Mouse (Mus musculus) left cerebral cortex, postnatal 36 days (tissue): ENCODE results near the gene Atp5l. TPM values are rescaled to one million over a fixed set of nuclear protein-coding genes. Genes with fewer than 3 reads are reported as not detected.

Experiments used
- DNase-seq, 2 experiments: peaks; one replicate each; pipeline ENCODE4 v3.0.0; 2021 to 2022; ENCODE audit warnings: low spot score in 2 of 2, mixed read lengths in 1 of 2
- intact Hi-C: fragments of 180-260 bp; cut with DNase I; formaldehyde crosslinking; loops from one replicate; pipeline ENCODE4 v1.15.1; 2025
- total RNA-seq, 2 experiments: library from RNA; stranded (reverse); gene quantifications; 2 replicates each; pipeline ENCODE4 v1.2.3; 2021

The Atp5l gene
- total RNA-seq, 2 experiments from 2014 or later, result 303 to 311 TPM

DNA sequence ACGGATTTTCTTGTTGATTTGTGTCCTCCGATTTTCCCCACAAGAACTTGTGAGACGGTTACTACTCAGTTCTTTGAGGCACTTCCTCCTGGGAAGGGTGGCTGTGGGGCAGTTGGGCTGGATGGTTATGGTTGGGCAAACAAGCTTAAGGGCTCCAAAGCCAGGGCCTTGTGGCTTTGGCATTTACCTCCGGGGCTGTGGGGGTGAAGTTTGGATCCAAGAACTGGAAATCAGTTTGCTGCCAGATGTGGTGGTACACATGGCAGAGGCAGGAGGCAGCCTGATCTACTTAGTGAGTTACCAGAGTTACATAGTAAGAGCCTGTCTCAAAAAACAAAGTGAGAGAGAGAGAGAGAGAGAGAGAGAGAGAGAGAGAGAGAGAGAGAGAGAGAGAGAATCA is 16.7 kb downstream of the Atp5l start:
- no peak for DNase-seq
- intact Hi-C loops, result no loop called here

- intact Hi-C loops, result no loop called here
- DNase-seq, result no peak
These were observed 20.1 kb downstream of the Atp5l start for GRCm38 (mm10) chr9:44900402-44900801.

DNA sequence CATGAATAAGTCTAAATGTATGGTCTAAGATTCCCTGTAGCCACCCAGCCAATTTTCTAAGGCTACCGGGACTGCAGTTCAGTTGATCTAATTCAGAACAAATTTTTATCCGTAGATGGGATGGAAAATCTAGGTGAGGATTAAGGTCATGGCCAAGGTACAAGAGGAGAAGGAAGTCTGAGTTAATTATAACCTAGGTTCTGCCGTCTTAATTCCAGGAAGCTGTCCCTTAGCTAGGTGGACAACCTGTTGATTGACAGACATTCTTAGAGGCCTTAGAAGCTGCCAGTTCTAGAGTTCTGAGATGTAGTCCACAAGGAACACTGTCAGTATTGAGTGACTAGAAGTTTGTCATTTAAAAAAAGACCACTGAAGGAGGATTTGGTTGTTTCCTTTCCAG is 20.8 kb downstream of the Atp5l start:
- intact Hi-C loops, result no loop called here
- DNase-seq, result no peak

DNA sequence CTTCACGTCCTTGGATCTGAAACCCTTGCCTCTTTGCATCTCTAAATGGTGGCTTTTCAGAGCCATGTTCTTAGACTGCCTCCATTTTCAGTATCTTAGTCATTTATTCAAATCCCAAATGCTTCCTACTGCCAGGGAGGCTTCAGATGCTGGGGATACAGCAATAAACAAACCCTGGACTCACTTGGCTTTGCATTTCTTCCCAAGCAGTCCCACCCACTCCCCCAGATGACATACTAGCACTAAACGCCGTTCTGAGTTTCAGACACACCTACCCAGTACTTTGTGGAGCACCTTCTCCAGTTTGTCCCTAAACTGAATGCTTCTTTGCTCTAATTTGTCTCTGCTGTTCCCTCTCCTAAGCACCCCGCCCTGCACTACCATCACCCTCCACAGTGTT is 23.5 kb downstream of the Atp5l start:
- peak in 1 of 2 experiments; percentile 31 for DNase-seq
- intact Hi-C loops, result no loop called here

- intact Hi-C loops, result no loop called here
- no peak for DNase-seq
These were observed 27.9 kb downstream of the Atp5l start for GRCm38 (mm10) chr9:44892664-44893063.

DNA sequence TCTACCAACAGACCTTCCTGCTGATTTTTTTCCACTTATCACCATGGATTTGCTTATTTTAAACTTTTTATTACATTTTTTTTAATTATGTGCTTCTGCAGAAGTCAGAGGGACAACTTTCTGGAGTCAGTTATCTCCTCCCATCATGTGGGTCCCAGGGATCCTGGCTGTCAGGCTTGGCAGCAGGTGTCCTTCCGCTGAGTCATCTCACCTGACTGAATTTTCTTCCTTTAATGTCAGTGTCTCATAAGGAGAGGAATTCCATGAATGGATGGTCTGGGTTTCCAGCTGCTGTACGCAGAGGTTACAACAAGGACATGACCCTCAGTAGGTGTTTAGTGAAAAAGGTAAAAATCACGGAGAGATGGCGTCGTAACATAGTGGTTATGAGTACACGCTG is 29.3 kb downstream of the Atp5l start:
- intact Hi-C loops, result no loop called here
- DNase-seq, result no peak

- intact Hi-C loops, result no loop called here
- DNase-seq, result no peak
These were observed 30.4 kb downstream of the Atp5l start for GRCm38 (mm10) chr9:44890122-44890521.

- no peak for DNase-seq
These were observed 32.4 kb downstream of the Atp5l start for GRCm38 (mm10) chr9:44888114-44888624.

DNA sequence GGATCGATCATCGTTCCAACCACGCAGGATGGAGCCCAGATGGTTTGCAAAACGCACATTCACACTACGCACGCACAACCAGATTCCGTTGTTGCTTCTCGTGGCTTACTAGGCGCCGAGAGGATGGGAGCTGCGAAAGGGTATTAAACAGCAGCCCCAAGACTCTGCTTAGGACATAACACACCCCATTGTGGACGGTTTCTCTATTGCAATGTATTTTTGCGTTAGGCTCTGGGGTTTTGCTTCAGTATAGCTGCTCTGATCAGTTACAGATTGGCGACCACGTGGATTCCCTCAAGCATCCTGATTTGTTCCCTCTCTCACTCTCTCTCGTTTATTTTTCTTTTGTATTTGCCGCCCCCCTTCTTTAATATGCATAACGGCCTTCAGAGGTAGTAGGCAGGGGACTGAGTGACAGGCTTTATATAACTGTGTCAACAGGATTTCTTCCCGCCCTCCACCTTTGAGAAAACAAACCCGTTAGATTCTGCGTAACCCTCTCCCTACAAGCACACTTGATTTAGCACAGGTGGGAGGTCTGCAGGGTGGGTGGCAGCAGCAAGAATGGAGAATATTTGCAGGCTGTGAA is 37.5 kb downstream of the Atp5l start:
- peak; percentile 55 to 63 for DNase-seq
- intact Hi-C loops, result loop anchor here (1.0 to 5.0 kb wide), 2 partner anchors 22 to 46 kb away; no protein-coding TSS in a partner anchor

More at GRCm38 (mm10) chr9:44888114-44888624, 32.4 kb downstream of the Atp5l start:
- intact Hi-C loops, result no loop called here

- peak; percentile 41 to 65 for DNase-seq
- intact Hi-C loops, result loop anchor here (5.0 kb wide), 1 partner anchor 45 kb away; no protein-coding TSS in a partner anchor
These were observed 38.0 kb downstream of the Atp5l start for GRCm38 (mm10) chr9:44882436-44882980.

DNA sequence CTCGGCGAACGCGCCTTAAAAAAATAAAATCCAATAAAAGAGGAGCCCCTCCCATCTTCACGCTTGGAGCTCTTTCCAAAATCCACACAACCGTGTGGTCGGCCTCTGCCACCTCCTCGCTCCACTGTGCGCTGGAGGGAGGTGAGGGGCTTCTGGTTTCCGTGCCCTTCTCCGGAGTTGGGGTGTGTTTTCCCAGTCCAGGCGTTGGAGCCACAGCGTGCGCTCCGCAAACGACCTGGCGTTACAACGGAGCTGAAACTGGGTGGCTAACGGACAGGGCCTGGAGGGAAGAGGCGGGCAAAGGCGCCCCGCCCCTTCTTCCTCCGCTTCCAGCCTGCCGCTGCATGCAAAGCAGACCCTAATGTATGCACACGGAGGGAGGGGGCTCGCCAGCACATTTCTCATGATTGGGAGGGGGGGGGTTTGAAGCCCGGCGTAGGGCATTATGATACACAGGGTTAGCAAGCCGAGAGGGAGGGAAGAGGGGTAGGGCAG is 38.6 kb downstream of the Atp5l start:
- peak; percentile 66 to 67 for DNase-seq
- intact Hi-C loops, result loop anchor here (2.0 to 5.0 kb wide), 2 partner anchors 39 to 45 kb away; partner anchors contain the start of gene Atp5l

DNA sequence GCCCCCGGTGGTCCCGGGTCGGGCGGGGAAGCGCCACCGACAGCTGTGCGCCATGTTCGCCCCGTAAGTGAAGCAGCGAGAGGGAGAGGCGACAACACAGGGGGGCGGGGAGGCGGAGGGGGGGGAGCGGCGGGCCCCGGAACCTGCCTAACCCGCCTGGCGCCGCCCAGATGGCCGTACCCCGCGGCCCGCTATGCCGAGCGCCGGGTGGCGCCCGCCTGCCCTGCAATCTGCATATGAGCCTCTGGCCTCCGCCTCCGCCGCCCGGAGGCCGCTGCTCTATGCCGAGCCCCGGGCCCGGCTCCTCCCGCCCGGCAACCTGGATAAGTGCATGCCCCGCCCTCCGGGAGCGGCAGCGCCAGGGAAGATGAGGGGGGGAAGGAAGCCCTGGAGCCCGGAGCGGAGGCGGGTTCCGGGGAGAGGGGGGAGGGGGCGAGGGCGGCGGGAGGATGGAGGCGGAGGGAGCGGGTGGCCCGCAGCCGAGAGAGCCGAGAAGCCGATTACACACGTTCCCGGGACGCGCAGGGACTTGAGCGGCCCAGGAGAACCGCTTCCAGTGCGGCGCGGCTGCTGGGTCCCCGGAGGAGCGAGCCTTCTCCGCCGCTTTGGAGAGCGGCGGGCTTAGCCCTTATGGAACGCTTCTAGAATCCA is 39.2 kb downstream of the Atp5l start, which contains the start of gene Kmt2a:
TSS of gene Kmt2a (minus strand) at position 76 of the 651 bp plus-strand sequence.
- intact Hi-C loops, result loop anchor here (2.0 to 5.0 kb wide), 2 partner anchors 39 to 44 kb away; partner anchors contain the start of gene Atp5l
- DNase-seq, result peak; percentile 99 to 100

- intact Hi-C loops, result loop anchor here (2.0 to 5.0 kb wide), 2 partner anchors 40 to 43 kb away; partner anchors contain the start of gene Atp5l
- peak in 1 of 2 experiments; percentile 24 for DNase-seq
These were observed 40.0 kb downstream of the Atp5l start for GRCm38 (mm10) chr9:44880309-44881081.

GRCm38 (mm10) chr9:44879694-44880271 is 40.8 kb downstream of the Atp5l start:
- intact Hi-C loops, result loop anchor here (2.0 to 5.0 kb wide), 2 partner anchors 41 to 42 kb away; partner anchors contain the start of gene Atp5l
- DNase-seq, result peak in 1 of 2 experiments; percentile 27

- intact Hi-C loops, result no loop called here
- DNase-seq, result no peak
These were observed 41.6 kb downstream of the Atp5l start for GRCm38 (mm10) chr9:44878776-44879500.

DNA sequence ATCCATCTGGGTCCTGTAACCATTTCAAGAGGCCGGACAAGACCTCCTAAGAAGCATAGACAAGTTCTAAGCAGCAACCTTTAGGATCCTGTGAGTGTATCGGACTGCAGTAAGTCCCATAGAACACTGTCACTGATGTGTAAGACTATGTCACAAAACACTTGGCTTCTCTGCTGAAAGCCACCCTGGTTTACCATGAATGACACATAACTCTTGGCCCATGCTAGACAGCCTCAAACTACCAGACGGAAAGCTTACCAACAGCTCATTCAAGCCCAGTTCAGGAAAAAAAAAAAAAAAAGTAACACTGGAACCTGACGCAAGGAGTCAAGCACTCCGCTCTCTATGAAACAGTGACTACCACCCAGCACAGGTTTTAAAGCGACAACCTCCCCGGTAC is 42.9 kb downstream of the Atp5l start:
- intact Hi-C loops, result no loop called here
- DNase-seq, result no peak

- intact Hi-C loops, result no loop called here
- peak; percentile 39 to 49 for DNase-seq
These were observed 45.1 kb downstream of the Atp5l start for GRCm38 (mm10) chr9:44875476-44875875.

DNA sequence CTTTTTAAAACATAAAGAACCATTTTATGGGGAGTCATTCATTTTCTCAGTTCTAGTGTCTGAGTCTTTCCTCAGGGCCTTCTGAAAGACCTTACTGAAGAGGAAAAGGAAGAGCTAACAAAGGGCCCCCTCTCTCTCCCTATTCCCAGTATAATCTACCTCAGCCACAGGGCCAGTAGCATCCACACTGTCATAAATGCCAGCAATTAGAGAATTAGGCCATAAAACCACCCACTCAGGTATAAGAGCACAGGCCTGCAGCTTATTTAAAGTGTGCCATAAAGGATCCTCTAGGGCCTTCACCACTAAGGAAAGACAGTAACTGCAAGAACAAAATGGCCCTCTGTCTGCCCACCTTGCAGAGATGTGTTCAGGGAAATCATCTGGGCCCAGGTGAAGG is 46.3 kb downstream of the Atp5l start:
- no peak for DNase-seq
- intact Hi-C loops, result no loop called here
